Mouse (Mus musculus) G1E (cell line): ENCODE measurements around the gene Drosha. TPM values are rescaled to one million over a fixed set of nuclear protein-coding genes. Genes with fewer than 3 reads are reported as not detected.

Experiments
- ATAC-seq: 2 replicates; pipeline ENCODE4 v1.8.0; 2016; ENCODE audit warnings: mild to moderate bottlenecking; ENCODE audit not compliant: insufficient number of reproducible peaks, poor library complexity, low FRiP score, severe bottlenecking; ENCODE audit errors: extremely low read depth
- DNase-seq: peaks from one replicate; pipeline ENCODE4 v3.0.0; 2012; ENCODE audit warnings: low spot score
- H3K27me3 ChIP-seq: 2 replicates; pipeline ENCODE4 v1.6.1; 2012; ENCODE audit warnings: mild to moderate bottlenecking, low read length, inconsistent platforms; ENCODE audit not compliant: insufficient read depth
- H3K36me3 ChIP-seq: replicated peaks from 2 replicates; pipeline ENCODE3; 2012; ENCODE audit warnings: mild to moderate bottlenecking, inconsistent platforms
- H3K4me1 ChIP-seq: 2 replicates; pipeline ENCODE4 v1.6.1; 2012; ENCODE audit warnings: low read depth, low read length, inconsistent platforms, mixed read lengths; ENCODE audit not compliant: insufficient read depth
- H3K4me3 ChIP-seq: 2 replicates; pipeline ENCODE4 v1.5.1; 2012; ENCODE audit warnings: low read depth, mild to moderate bottlenecking, inconsistent platforms, low read length, moderate library complexity, mixed read lengths
- H3K9me3 ChIP-seq: replicated peaks from 2 replicates; pipeline ENCODE4 v1.6.1; 2012; ENCODE audit warnings: inconsistent platforms
- CTCF ChIP-seq: IDR thresholded peaks from 2 replicates; pipeline ENCODE4 v1.5.1; 2012; ENCODE audit warnings: low read depth, low read length, inconsistent platforms, mixed read lengths
- GATA1 ChIP-seq: IDR thresholded peaks from 2 replicates; pipeline ENCODE4 v1.6.1; 2012; ENCODE audit warnings: borderline replicate concordance, low read length, inconsistent platforms, mixed read lengths
- GATA2 ChIP-seq: IDR thresholded peaks from 2 replicates; pipeline ENCODE4 v1.6.1; 2012; ENCODE audit warnings: low read depth, low read length, inconsistent platforms, borderline replicate concordance
- POLR2AphosphoS5 ChIP-seq: IDR thresholded peaks from 2 replicates; pipeline ENCODE4 v1.6.1; 2012; ENCODE audit warnings: low read depth, low read length, inconsistent platforms; ENCODE audit not compliant: insufficient replicate concordance
- TAL1 ChIP-seq: conservative IDR thresholded peaks from 2 replicates; pipeline ENCODE4 v1.6.1; 2012; ENCODE audit warnings: low read depth, low read length, inconsistent platforms, mixed read lengths
- polyA plus RNA-seq: library from polyadenylated mRNA; stranded (reverse); fragments of >175 nt; gene quantifications from 2 replicates; pipeline ENCODE4 v1.2.3, GENCODE M21; 2012
- total RNA-seq, 2 experiments: library from RNA; stranded (forward) in 1 of 2; stranded (reverse) in 1 of 2; fragments of 200-1000 nt in 1 of 2; fragments of >200 nt in 1 of 2; fragmentation: Nextera tagmentation in 1 of 2; gene quantifications; 2 replicates each; pipeline ENCODE4 v1.2.3; 2014 to 2017

The Drosha gene
- total RNA-seq (2014; fragmentation: Nextera tagmentation): 124 and 132 TPM in 2 replicates
- total RNA-seq (2017): 30.0 and 30.6 TPM in 2 replicates
- polyA plus RNA-seq: 366 and 422 TPM in 2 replicates

GRCm38 (mm10) chr15:12824197-12824952 is at the start of gene Drosha, which contains the start of gene 6030458C11Rik:
TSS of gene Drosha (plus strand) at chr15:12824815.
TSS of gene 6030458C11Rik (minus strand) at chr15:12824649.
- peaks cover 46% of the 10 kb centered on the region for H3K4me1 ChIP-seq
- no peaks in the 10 kb centered on the region for H3K9me3 ChIP-seq
- H3K27me3 ChIP-seq: no peaks in the 10 kb centered on the region
- TF ChIP-seq TAL1 (no peak), GATA1 (no peak), CTCF (no peak), GATA2 (no peak), POLR2AphosphoS5 (no peak)
- ATAC-seq: peak; percentile 99
- peaks cover 70% of the 10 kb centered on the region for H3K36me3 ChIP-seq
- peak; percentile 95 for DNase-seq
- peak within 1 kb of the TSS; percentile 99 for H3K4me3 ChIP-seq

GRCm38 (mm10) chr15:12781296-12781695 is 43.3 kb upstream of the Drosha start:
- TF ChIP-seq GATA2 (no peak), TAL1 (no peak), CTCF (no peak), GATA1 (no peak), POLR2AphosphoS5 (no peak)
- DNase-seq: no peak
- H3K9me3 ChIP-seq: no peaks in the 10 kb centered on the region
- H3K4me3 ChIP-seq: no peak overlapping the region
- H3K27me3 ChIP-seq: peaks cover 4% of the 10 kb centered on the region
- ATAC-seq: no peak
- no peaks in the 10 kb centered on the region for H3K36me3 ChIP-seq
- peaks cover 5% of the 10 kb centered on the region; the same call in 1 of the 2 replicates for H3K4me1 ChIP-seq

- no peak for DNase-seq
- Histone ChIP-seq H3K9me3 (no peaks in the 10 kb centered on the region), H3K4me1 (peaks cover 5% of the 10 kb centered on the region; the same call in 1 of the 2 replicates), H3K4me3 (no peak overlapping the region), H3K36me3 (no peaks in the 10 kb centered on the region), H3K27me3 (peaks cover 4% of the 10 kb centered on the region)
- TF ChIP-seq CTCF: no peak
- no peak for TF ChIP-seq GATA2
- no peak for TF ChIP-seq POLR2AphosphoS5
- no peak for ATAC-seq
Observed at GRCm38 (mm10) chr15:12781729-12782326, 42.8 kb upstream of the Drosha start.

- H3K4me3 ChIP-seq: no peak overlapping the region
Observed at GRCm38 (mm10) chr15:12788536-12788935, 36.1 kb upstream of the Drosha start.

GRCm38 (mm10) chr15:12789406-12789867 is 35.2 kb upstream of the Drosha start:
- no peak overlapping the region for H3K4me3 ChIP-seq
- DNase-seq (no peak), ATAC-seq (no peak)
- TF ChIP-seq CTCF (no peak), POLR2AphosphoS5 (no peak), TAL1 (no peak), GATA2 (no peak), GATA1 (no peak)
- H3K4me1 ChIP-seq: peaks cover 6% of the 10 kb centered on the region; the same call in 1 of the 2 replicates
- H3K9me3 ChIP-seq: no peaks in the 10 kb centered on the region
- H3K36me3 ChIP-seq: no peaks in the 10 kb centered on the region
- H3K27me3 ChIP-seq: no peaks in the 10 kb centered on the region

More at GRCm38 (mm10) chr15:12788536-12788935, 36.1 kb upstream of the Drosha start:
- Histone ChIP-seq H3K36me3 (no peaks in the 10 kb centered on the region), H3K27me3 (no peaks in the 10 kb centered on the region), H3K9me3 (no peaks in the 10 kb centered on the region), H3K4me1 (peaks cover 6% of the 10 kb centered on the region; the same call in 1 of the 2 replicates)
- TF ChIP-seq GATA2 (no peak), GATA1 (no peak), POLR2AphosphoS5 (no peak), TAL1 (no peak), CTCF (no peak)
- no peak for DNase-seq
- no peak for ATAC-seq

- TF ChIP-seq POLR2AphosphoS5 (no peak), GATA2 (no peak), GATA1 (no peak), CTCF (no peak), TAL1 (no peak)
- H3K27me3 ChIP-seq: no peaks in the 10 kb centered on the region
- ATAC-seq: no peak
- H3K4me3 ChIP-seq: no peak overlapping the region
- H3K36me3 ChIP-seq: no peaks in the 10 kb centered on the region
- no peaks in the 10 kb centered on the region for H3K9me3 ChIP-seq
- no peak for DNase-seq
- H3K4me1 ChIP-seq: peaks cover 3% of the 10 kb centered on the region; the same call in 1 of the 2 replicates
Observed at GRCm38 (mm10) chr15:12794311-12794710, 30.3 kb upstream of the Drosha start.
